Mouse (Mus musculus) mammary gland, adult 2 months (tissue): ENCODE measurements around the gene Alpk3. TPM values are rescaled to one million over a fixed set of nuclear protein-coding genes. Genes with fewer than 3 reads are reported as not detected.

ENCODE experiments used
- polyA plus RNA-seq: library from polyadenylated mRNA; depleted of rRNA; stranded (reverse); fragments of >200 nt; gene quantifications from 2 replicates; pipeline ENCODE4 v1.2.3, GENCODE M21; 2012; ENCODE audit warnings: low replicate concordance; rRNA removed

The Alpk3 gene
- polyA plus RNA-seq = 0.10 and 5.3 TPM in 2 replicates

GRCm38 (mm10) chr7:81057471-81057870 is at the start of gene Alpk3:
Alpk3 (plus strand) TSS chr7:81057600.

GRCm38 (mm10) chr7:81114555-81114954 is 57.2 kb downstream of the Alpk3 start, which contains the start of gene Slc28a1:
Slc28a1 (plus strand) TSS chr7:81114799.

Other genes starting within 250 kb of the Alpk3 start
- 53.0 and 99.4 TPM in 2 replicates for gene Iqgap1, start 231.6 kb upstream of the Alpk3 start, polyA plus RNA-seq
- 3.4 and 7.5 TPM in 2 replicates for gene Zscan2, start 196.7 kb upstream of the Alpk3 start, polyA plus RNA-seq
- 12.9 and 14.8 TPM in 2 replicates for gene Wdr73, start 156.3 kb upstream of the Alpk3 start, polyA plus RNA-seq
- gene Nmb, start 152.5 kb upstream of the Alpk3 start, polyA plus RNA-seq = 4.2 and 7.2 TPM in 2 replicates
- 34.2 and 62.4 TPM in 2 replicates for gene Sec11a, start 109.8 kb upstream of the Alpk3 start, polyA plus RNA-seq
- 21.1 and 21.9 TPM in 2 replicates for gene Zfp592, start 63.9 kb upstream of the Alpk3 start, polyA plus RNA-seq
- 0.06 and 0.11 TPM in 2 replicates for gene Slc28a1, start 57.2 kb downstream of the Alpk3 start, polyA plus RNA-seq
- gene Pde8a, start 156.0 kb downstream of the Alpk3 start, polyA plus RNA-seq = 14.0 and 21.8 TPM in 2 replicates